Mouse (Mus musculus) liver, postnatal 0 days (tissue): ENCODE data around the gene Fshr. TPM values are rescaled to one million over a fixed set of nuclear protein-coding genes. Genes with fewer than 3 reads are reported as not detected.
"Not testable (repeated sequence)": the region's sequence is repeated elsewhere in the genome, so short reads cannot be mapped to it uniquely, and the experiment has no call there.

Source experiments
- ATAC-seq: fragments of 200-750 bp; cut with Nextera tagmentation; 2 replicates; pipeline ENCODE4 v1.8.0; 2017; ENCODE audit warnings: mild to moderate bottlenecking, moderate library complexity
- DNase-seq: peaks from one replicate; pipeline ENCODE4 v3.0.0-alpha.2; 2016
- H3K27ac ChIP-seq: fragments of 300-500 bp; sonication (generic); 2 replicates; pipeline ENCODE4 v1.5.1; 2014; ENCODE audit warnings: antibody characterized with exemption, moderate library complexity, mild to moderate bottlenecking, low read depth
- H3K27me3 ChIP-seq: fragments of 300-500 bp; sonication (generic); 2 replicates; pipeline ENCODE4 v1.6.1; 2014; ENCODE audit warnings: low read length, control low read depth, mixed read lengths; ENCODE audit not compliant: insufficient read depth
- H3K36me3 ChIP-seq: fragments of 300-500 bp; sonication (generic); replicated peaks from 2 replicates; pipeline ENCODE4 v1.6.1; 2014; ENCODE audit warnings: mild to moderate bottlenecking, control low read depth, low read length, moderate library complexity, mixed read lengths; ENCODE audit not compliant: insufficient read depth
- H3K4me1 ChIP-seq: fragments of 300-500 bp; sonication (generic); 2 replicates; pipeline ENCODE4 v1.6.1; 2014; ENCODE audit warnings: antibody characterized with exemption, mild to moderate bottlenecking, control low read depth; ENCODE audit not compliant: insufficient read depth
- H3K4me2 ChIP-seq: fragments of 300-500 bp; sonication (generic); 2 replicates; pipeline ENCODE4 v1.6.1; 2014; ENCODE audit warnings: low read depth, mild to moderate bottlenecking, low read length, moderate library complexity, mixed read lengths
- H3K4me3 ChIP-seq: fragments of 300-500 bp; sonication (generic); 2 replicates; pipeline ENCODE4 v1.5.1; 2014; ENCODE audit warnings: low read depth, low read length
- H3K9ac ChIP-seq: fragments of 300-500 bp; sonication (generic); replicated peaks from 2 replicates; pipeline ENCODE4 v1.6.1; 2014; ENCODE audit warnings: mild to moderate bottlenecking, moderate library complexity
- H3K9me3 ChIP-seq: fragments of 300-500 bp; sonication (generic); 2 replicates; pipeline ENCODE4 v1.6.1; 2016; ENCODE audit warnings: mild to moderate bottlenecking, control low read depth, low read length, mixed read lengths
- CTCF ChIP-seq: sonication (generic); IDR thresholded peaks from 2 replicates; pipeline ENCODE4 v1.5.1; 2016; ENCODE audit warnings: antibody characterized with exemption, low read depth
- EP300 ChIP-seq: IDR thresholded peaks from 2 replicates; pipeline ENCODE4 v1.6.1; 2016; ENCODE audit warnings: antibody characterized with exemption, low read depth, mild to moderate bottlenecking
- WGBS: fragments of 180-500 bp; shearing (Covaris S2); extraction: QIAGEN DNeasy Blood & Tissue Kit; methylation state at CpG from one replicate; pipeline ENCODE4 v1.1.7; 2014; ENCODE audit not compliant: insufficient replicate concordance; 5-methylcytosine and 5-hydroxymethylcytosine counted together
- polyA plus RNA-seq: library from polyadenylated mRNA; unstranded; fragments of >200 nt; fragmentation: Nextera tagmentation; extraction: Ambion mirVana; gene quantifications from 2 replicates; pipeline ENCODE4 v1.2.1, GENCODE M21; 2015

The Fshr gene
- polyA plus RNA-seq, 1 experiment from 2014 or later: not detected

DNA sequence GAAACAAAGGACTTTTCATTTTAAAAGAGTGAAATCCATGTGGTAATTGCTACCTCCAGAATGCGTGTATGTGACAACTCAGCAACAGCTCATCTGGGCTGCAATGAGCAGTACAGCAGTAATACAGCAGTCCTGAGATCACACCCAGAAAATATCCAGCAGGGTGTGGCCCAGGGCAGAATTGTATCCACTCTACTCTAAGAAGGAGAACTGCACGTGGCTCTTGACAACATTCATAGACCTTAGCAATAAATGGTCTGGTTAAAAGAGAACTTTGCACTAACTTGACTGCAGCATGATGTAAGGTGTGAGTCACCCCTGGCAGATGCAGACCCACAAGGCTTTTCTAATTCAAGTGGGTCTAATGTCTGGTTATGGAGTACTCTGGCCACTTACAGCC lies 80.5 kb downstream of the Fshr start:
- Histone ChIP-seq H3K27me3 (no peaks in the 10 kb centered on the region), H3K36me3 (no peaks in the 10 kb centered on the region), H3K9ac (no peak overlapping the region), H3K27ac (no peak overlapping the region), H3K4me1 (no peaks in the 10 kb centered on the region), H3K9me3 (no peaks in the 10 kb centered on the region), H3K4me3 (no peak overlapping the region), H3K4me2 (no peak overlapping the region)
- ATAC-seq: no peak
- DNase-seq: no peak
- TF ChIP-seq EP300: no peak
- no peak for TF ChIP-seq CTCF
- 56% methylated on average over 2 of the region's 2 CpGs for WGBS

DNA sequence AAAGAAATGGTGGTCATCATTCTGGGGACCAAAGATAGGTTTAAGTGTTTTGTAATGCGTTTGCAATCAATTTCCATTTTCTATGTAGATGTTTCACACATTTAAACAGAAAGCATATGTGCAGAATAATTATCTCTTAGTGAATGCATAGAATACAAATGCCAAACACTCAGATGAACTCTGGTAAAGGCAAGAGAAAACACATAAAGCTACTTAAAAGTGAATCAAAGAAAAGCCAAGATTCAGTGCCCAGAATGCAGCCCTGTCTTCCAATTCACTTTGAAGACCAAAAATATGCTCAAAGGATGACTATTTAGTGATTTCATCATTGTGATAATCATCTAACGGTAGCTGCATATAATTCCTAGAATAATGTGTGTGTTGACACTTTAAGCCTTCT lies 81.2 kb downstream of the Fshr start:
- no peak for ATAC-seq
- WGBS: 67% methylated on average over 2 of the region's 2 CpGs
- Histone ChIP-seq H3K36me3 (no peaks in the 10 kb centered on the region), H3K9ac (no peak overlapping the region), H3K4me1 (no peaks in the 10 kb centered on the region), H3K4me2 (no peak overlapping the region), H3K9me3 (no peaks in the 10 kb centered on the region), H3K4me3 (no peak overlapping the region), H3K27me3 (no peaks in the 10 kb centered on the region), H3K27ac (no peak overlapping the region)
- TF ChIP-seq EP300 (no peak), CTCF (no peak)
- DNase-seq: no peak

DNA sequence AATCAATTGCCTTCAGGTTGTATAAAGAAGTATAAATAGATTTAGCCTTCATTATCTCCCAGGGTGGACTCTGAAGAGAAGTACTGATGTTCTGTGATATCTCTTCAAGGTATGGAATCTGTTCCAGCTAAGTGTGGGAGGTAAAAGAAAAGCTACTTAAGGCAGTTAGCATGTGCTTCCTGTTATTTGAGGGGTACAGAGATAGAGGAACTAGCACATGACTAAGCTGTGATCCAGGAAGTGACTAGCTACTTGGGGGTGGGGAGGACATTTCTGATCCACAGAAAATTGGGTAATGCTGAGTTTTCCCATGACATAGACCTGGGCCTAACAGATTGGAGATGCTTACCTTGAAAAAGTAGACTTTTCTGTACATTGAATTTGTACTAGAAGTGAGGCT lies 86.5 kb downstream of the Fshr start:
- ATAC-seq: no peak
- TF ChIP-seq CTCF (no peak), EP300 (no peak)

DNA sequence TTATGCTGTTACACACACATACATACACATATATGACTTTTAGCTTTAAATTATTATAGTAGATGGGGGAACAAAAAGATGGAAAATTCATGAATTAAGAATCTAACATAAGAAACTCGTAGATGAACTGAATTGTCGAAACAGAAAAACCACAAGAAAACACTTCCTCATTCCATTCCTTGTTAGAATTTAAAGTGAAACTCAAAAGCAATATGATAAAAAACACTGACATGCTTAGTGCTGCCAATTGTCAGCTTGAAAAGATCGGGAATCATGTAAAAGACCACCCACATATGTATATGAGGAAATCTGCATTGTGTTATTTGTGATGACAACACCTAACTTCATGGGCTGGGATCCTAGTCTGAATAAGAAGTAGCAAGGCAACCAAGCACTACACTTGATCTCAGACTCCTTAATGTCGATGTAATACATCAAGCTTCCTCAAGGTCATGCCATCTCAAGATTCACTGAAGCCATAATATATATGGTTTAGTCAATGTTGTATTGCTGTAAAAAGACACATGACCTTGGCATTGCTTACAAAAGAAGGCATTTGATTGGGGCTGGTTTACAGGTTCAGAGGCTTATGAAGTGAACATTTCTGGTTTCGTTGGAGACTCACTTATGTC lies 99.6 kb downstream of the Fshr start:
- Histone ChIP-seq H3K27me3 (no peaks in the 10 kb centered on the region), H3K4me3 (no peak overlapping the region), H3K36me3 (no peaks in the 10 kb centered on the region), H3K9me3 (no peaks in the 10 kb centered on the region), H3K4me1 (no peaks in the 10 kb centered on the region), H3K27ac (no peak overlapping the region), H3K9ac (no peak overlapping the region), H3K4me2 (no peak overlapping the region)
- no peak for DNase-seq
- no peak for TF ChIP-seq EP300
- no peak for TF ChIP-seq CTCF
- no peak for ATAC-seq
- 39% methylated on average over 5 of the region's 5 CpGs for whole genome bisulfite sequencing

More for the DNA sequence above, 86.5 kb downstream of the Fshr start:
- Histone ChIP-seq H3K36me3 (no peaks in the 10 kb centered on the region), H3K9ac (no peak overlapping the region), H3K4me3 (no peak overlapping the region), H3K27ac (no peak overlapping the region), H3K4me2 (no peak overlapping the region), H3K4me1 (no peaks in the 10 kb centered on the region), H3K9me3 (no peaks in the 10 kb centered on the region), H3K27me3 (no peaks in the 10 kb centered on the region)
- no peak for DNase-seq

DNA sequence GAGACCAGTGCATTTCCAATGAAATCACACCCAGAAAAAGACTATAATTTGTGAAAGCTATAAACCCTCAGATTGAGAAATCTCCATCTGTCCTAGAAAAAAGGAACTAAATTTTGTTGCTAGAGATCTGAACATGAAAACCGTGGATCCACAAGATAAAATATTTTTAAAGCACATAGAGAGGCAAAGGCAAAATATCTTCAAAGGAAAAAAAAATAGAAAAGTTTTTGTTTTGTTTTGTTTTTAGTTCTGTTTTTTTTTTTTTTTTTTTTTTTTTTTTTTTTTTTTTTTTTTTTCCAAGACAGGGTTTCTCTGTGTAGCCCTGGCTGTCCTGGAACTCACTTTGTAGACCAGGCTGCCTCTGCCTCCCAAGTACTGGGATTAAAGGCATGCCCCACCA lies 100.7 kb downstream of the Fshr start:
- not testable (repeated sequence) for ATAC-seq, H3K27ac ChIP-seq, H3K27me3 ChIP-seq, H3K4me3 ChIP-seq, H3K9me3 ChIP-seq, H3K4me2 ChIP-seq, DNase-seq, H3K4me1 ChIP-seq, H3K36me3 ChIP-seq, H3K9ac ChIP-seq
- 40% methylated on average over 1 of the region's 1 CpGs for WGBS

DNA sequence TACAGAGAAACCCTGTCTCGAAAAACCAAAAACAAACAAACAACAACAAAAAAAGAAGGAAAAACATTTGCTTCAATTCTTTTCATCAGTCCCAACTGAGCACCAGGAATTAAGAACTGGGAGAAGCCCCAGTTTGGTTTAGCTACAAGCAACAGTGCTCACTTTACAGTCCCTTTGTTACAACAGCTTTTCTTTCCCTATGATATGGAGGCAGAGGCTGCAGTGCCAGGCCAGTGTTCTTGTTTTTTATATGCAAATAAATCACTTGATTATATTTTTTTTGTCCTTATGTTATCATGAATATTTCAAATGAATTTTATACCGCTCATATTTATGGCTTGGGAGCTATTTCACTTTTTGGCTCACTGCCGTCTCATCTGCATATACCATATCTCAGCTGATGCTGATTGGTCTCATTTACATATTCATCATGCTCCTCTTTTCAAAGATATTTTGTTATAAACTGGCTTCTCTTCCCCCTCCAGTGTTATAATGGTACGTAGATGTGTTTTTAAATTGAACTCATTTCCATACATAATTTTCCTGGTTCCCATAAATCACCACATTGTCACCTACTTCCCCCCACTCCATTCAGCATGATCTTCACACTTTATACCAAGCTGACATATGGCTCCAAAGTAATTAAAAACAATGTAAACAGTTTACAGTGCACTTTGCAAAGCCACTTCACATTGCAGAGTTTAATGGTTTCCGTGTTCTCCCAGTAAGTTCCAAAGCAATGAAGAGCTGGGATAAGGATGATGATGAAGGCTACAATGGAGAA lies 110.6 kb downstream of the Fshr start:
- TF ChIP-seq EP300 (no peak), CTCF (no peak)
- Histone ChIP-seq H3K36me3 (no peaks in the 10 kb centered on the region), H3K27me3 (no peaks in the 10 kb centered on the region), H3K9ac (no peak overlapping the region), H3K4me3 (no peak overlapping the region), H3K27ac (no peak overlapping the region), H3K4me2 (no peak overlapping the region), H3K9me3 (no peaks in the 10 kb centered on the region), H3K4me1 (no peaks in the 10 kb centered on the region)
- DNase-seq: no peak
- no peak for ATAC-seq
- 76% methylated on average over 5 of the region's 5 CpGs for WGBS
